ENCODE assay signal across 8 mouse cellular contexts in the genomic region with DNA sequence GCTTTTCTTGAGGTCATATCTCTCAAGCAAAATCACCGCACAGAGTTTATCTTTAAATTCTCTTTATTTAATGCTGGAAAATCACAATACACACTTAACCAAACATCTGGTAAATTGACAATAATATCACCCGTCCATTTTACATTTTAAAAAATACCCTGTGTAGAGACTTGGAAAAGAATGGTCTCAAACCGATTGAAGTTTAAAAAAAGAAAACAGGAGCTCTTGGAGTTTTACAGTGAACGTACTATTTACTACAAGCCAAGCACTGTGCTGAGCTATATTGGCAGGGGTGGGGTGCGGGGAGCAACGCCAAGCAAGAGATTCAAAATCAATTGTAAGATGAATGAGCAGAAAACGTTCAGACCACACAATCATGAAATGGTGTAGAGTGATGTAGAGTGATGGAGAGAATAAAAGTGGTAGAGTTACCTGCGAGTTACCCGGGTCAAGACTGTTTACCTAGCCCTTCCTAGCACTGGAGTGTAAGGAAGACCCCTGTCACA. TPM values are rescaled to one million over a fixed set of nuclear protein-coding genes. Genes with fewer than 3 reads are reported as not detected.
DNase-seq lines count a peak whose midpoint lies in the region; ATAC-seq and TF ChIP-seq lines count a peak whose summit lies in the region.

A gene (plus strand): TSS at position 51 of the 506 bp plus-strand sequence.

- TF ChIP-seq CTCF in layer of hippocampus, adult 2 months (conservative IDR thresholded peaks at IDR 0.05), result no peak
- TF ChIP-seq CTCF in intestine, postnatal 0 days (IDR thresholded peaks at IDR 0.05; ENCODE audit: low read depth), result no peak

- no peaks in the 10 kb centered on the region for H3K4me1 ChIP-seq in embryonic facial prominence, embryonic 12.5 days
- H3K4me1 ChIP-seq in intestine, postnatal 0 days (replicated peaks; ENCODE audit: control insufficient read depth, insufficient read depth, low read length), result 0 out of 2 replicates have a peak, but pooled peaks cover 3% of the 10 kb centered on the region
- H3K4me1 ChIP-seq in neural tube, embryonic 12.5 days, result no peaks in the 10 kb centered on the region; the same call in 1 of the 2 replicates

- DNase-seq in layer of hippocampus, adult 2 months (ENCODE audit: low spot score in 2 of 2), result no peak
- DNase-seq in layer of hippocampus, adult 8-10 months (ENCODE audit: low spot score in 2 of 2), result no peak
- DNase-seq in cerebellum, postnatal 14 days, result no peak
- no peak for DNase-seq in embryo, embryonic 11 days
- DNase-seq in layer of hippocampus, adult 18-20 months (ENCODE audit: low spot score in 2 of 2), result no peak

- H3K9ac ChIP-seq in embryonic facial prominence, embryonic 12.5 days, result peak within 1 kb of the TSS; percentile 65
- peak within 1 kb of the TSS; percentile 70 for H3K9ac ChIP-seq in intestine, postnatal 0 days (ENCODE audit: low read depth, low read length)
- H3K9ac ChIP-seq in neural tube, embryonic 12.5 days, result peak within 1 kb of the TSS; percentile 47

- H3K36me3 ChIP-seq in embryonic facial prominence, embryonic 12.5 days, result 0 out of 2 replicates have a peak, but pooled peaks cover 4% of the 10 kb centered on the region
- no peaks in the 10 kb centered on the region for H3K36me3 ChIP-seq in intestine, postnatal 0 days (ENCODE audit: control insufficient read depth, insufficient read depth)
- H3K36me3 ChIP-seq in neural tube, embryonic 12.5 days, result no peaks in the 10 kb centered on the region; the same call in 1 of the 2 replicates

- no peaks in the 10 kb centered on the region for H3K9me3 ChIP-seq in embryonic facial prominence, embryonic 12.5 days
- no peaks in the 10 kb centered on the region for H3K9me3 ChIP-seq in intestine, postnatal 0 days (ENCODE audit: control insufficient read depth)
- H3K9me3 ChIP-seq in neural tube, embryonic 12.5 days, result no peaks in the 10 kb centered on the region

- H3K4me2 ChIP-seq in embryonic facial prominence, embryonic 12.5 days (replicated peaks), result peak within 1 kb of the TSS; percentile 57
- peak within 1 kb of the TSS; percentile 63 for H3K4me2 ChIP-seq in intestine, postnatal 0 days (replicated peaks; ENCODE audit: low read depth)
- peak within 1 kb of the TSS; percentile 54 for H3K4me2 ChIP-seq in neural tube, embryonic 12.5 days (replicated peaks)

- no peak; the same call in none of the 2 replicates for ATAC-seq in embryonic facial prominence, embryonic 12.5 days (ENCODE audit: insufficient number of reproducible peaks, insufficient read depth, low FRiP score, low TSS enrichment)
- ATAC-seq in intestine, postnatal 0 days, result 0 out of 2 replicates have a peak, but pooled peaks have one; percentile 0
- ATAC-seq in neural tube, embryonic 12.5 days (ENCODE audit: low FRiP score, low read depth), result peak; percentile 42; the same call in 1 of the 2 replicates

- H3K27ac ChIP-seq in layer of hippocampus, adult 2 months, result peak within 1 kb of the TSS; percentile 87
- peak within 1 kb of the TSS; percentile 75 for H3K27ac ChIP-seq in embryonic facial prominence, embryonic 12.5 days
- H3K27ac ChIP-seq in intestine, postnatal 0 days (ENCODE audit: low read depth, low read length), result peak within 1 kb of the TSS; percentile 85
- H3K27ac ChIP-seq in neural tube, embryonic 12.5 days, result no peak within 1 kb of the TSS

- 56% methylated on average over 9 of the region's 9 CpGs for WGBS in embryonic facial prominence, embryonic 12.5 days
- 46% methylated on average over 9 of the region's 9 CpGs for WGBS in intestine, postnatal 0 days
- WGBS in neural tube, embryonic 12.5 days, result 55% methylated on average over 9 of the region's 9 CpGs

- H3K4me3 ChIP-seq in layer of hippocampus, adult 2 months, result peak within 1 kb of the TSS; percentile 85
- peak within 1 kb of the TSS; percentile 52 for H3K4me3 ChIP-seq in embryonic facial prominence, embryonic 12.5 days
- peak within 1 kb of the TSS; percentile 67 for H3K4me3 ChIP-seq in intestine, postnatal 0 days (ENCODE audit: low read depth, low read length)
- H3K4me3 ChIP-seq in neural tube, embryonic 12.5 days, result peak within 1 kb of the TSS; percentile 36

- H3K27me3 ChIP-seq in embryonic facial prominence, embryonic 12.5 days, result no peaks in the 10 kb centered on the region
- no peaks in the 10 kb centered on the region for H3K27me3 ChIP-seq in intestine, postnatal 0 days (replicated peaks; ENCODE audit: control insufficient read depth, insufficient read depth, low read length)
- H3K27me3 ChIP-seq in neural tube, embryonic 12.5 days (replicated peaks), result no peaks in the 10 kb centered on the region

RNA-seq across cellular contexts. Expression of the gene that starts here (rescaled TPM):
- total RNA-seq in layer of hippocampus, adult 2 months (2021), result 1 to 10 TPM; 9.0 to 9.1 TPM
- total RNA-seq in layer of hippocampus, adult 8-10 months (2022), result 10 to 100 TPM in 1 of 4 experiments, 1 to 10 TPM in 3; 6.8 to 11.4 (median 9.0) TPM
- polyA plus RNA-seq in embryonic facial prominence, embryonic 12.5 days (2016; fragmentation: Nextera tagmentation; extraction: Ambion mirVana), result 7.7 and 10.6 TPM in 2 replicates
- polyA plus RNA-seq in intestine, postnatal 0 days (2015; fragmentation: Nextera tagmentation; extraction: Ambion mirVana), result 8.1 and 8.3 TPM in 2 replicates
- polyA plus RNA-seq in neural tube, embryonic 12.5 days (2016; fragmentation: Nextera tagmentation; extraction: Ambion mirVana), result 5.2 and 5.6 TPM in 2 replicates
- total RNA-seq in layer of hippocampus, adult 18-20 months (2021), result 1 to 10 TPM; 5.9 to 7.7 TPM
